In the genomic region with DNA sequence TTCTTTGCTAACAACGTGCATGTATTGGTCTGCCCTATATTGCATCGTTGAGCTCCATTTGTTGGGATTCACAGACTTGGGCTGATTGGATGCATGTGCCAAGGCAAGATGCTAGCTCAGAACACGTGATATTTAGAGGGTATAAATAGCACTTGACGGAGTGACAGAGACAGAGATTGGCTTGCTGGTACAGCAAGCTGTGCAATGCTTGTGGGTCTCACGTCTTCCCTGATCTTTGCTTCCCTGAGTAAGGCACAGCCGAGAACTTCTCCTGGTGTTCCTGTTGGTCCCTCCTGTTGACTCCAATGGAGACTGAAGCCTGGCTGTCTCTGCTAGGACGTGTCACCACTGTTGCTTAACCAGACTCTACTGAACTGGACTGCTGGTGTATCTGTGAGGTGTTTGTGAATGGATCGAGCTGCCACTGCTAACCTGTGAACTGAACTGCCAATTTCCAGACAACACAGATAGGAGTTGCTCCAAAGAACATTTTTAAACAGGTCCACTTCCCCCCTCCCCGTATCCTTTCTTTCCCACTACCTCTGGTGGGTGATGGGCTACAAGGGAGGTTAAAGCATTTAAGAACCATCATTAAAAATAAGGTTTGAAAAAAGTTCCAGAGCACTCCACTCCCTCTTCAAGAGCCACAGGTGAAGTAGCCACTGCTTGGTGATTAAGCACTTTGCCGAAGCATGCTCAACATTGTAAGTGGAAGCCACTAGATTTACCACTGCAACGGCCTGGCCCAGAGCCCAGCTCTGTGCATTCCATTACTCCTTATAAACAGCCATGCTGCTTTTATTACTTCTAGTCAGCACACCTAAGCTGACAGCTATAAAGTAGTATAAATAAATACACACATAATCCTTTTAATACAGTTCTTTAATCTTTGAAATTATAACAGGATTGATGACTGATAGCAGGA, we compare ENCODE assay signal across 11 mouse cellular contexts. TPM values are rescaled to one million over a fixed set of nuclear protein-coding genes. Genes with fewer than 3 reads are reported as not detected.
A peak's percentile ranks its signal among the peaks of the same experiment; 100 is the strongest.
DNase-seq lines count a peak whose midpoint lies in the region; ATAC-seq and TF ChIP-seq lines count a peak whose summit lies in the region.
"Had no signal": no experiment of that assay in that cellular context is flagged by ENCODE, and none has a peak within 500 bp of the region (broad histone marks: within the 10 kb centered on the region; RNA-seq: fewer than 3 reads in every experiment).

No protein-coding gene starts in this region.

- no peaks in the 10 kb centered on the region for H3K27me3 ChIP-seq in lung, embryonic 15.5 days
- H3K27me3 ChIP-seq: hindbrain, embryonic 12.5 days had no signal

- H3K9me3 ChIP-seq in lung, embryonic 15.5 days, result no peaks in the 10 kb centered on the region
- H3K9me3 ChIP-seq: forebrain, embryonic 10.5 days; hindbrain, embryonic 12.5 days had no signal

- H3K4me2 ChIP-seq in lung, embryonic 15.5 days, result peak overlapping the region; percentile 4; the same call in 1 of the 2 replicates
- H3K4me2 ChIP-seq: hindbrain, embryonic 12.5 days had no signal

- intact Hi-C loops in gastrocnemius, adult 2 months (cut with DNase I), result no loop called here

- no peak overlapping the region for H3K9ac ChIP-seq in lung, embryonic 15.5 days
- H3K9ac ChIP-seq: hindbrain, embryonic 12.5 days had no signal

- no peak for TF ChIP-seq CTCF in gastrocnemius, adult 2 months (IDR thresholded peaks at IDR 0.05)

- peak; percentile 74 for DNase-seq in gastrocnemius, adult 2 months
- DNase-seq in gastrocnemius, postnatal 25 days, result no peak
- DNase-seq in kidney, adult 8-10 months, result peak; percentile 62 to 65
- no peak for DNase-seq in adrenal gland, postnatal 25 days
- DNase-seq in thymus, postnatal 36 days, result no peak
- DNase-seq in cerebellum, adult 9-11 months, result no peak

- WGBS in lung, embryonic 15.5 days, result 45% methylated on average over 11 of the region's 11 CpGs

- H3K4me3 ChIP-seq in gastrocnemius, adult 2 months, result peak overlapping the region; percentile 18; the same call in 1 of the 2 replicates
- H3K4me3 ChIP-seq in lung, embryonic 15.5 days, result no peak overlapping the region
- H3K4me3 ChIP-seq: forebrain, embryonic 10.5 days; hindbrain, embryonic 12.5 days had no signal

- ATAC-seq in common myeloid progenitor, adult 5-6 weeks (replicated peaks; ENCODE audit: low read depth, poor library complexity, severe bottlenecking), result 0 out of 2 replicates have a peak, but pooled peaks have one; percentile 30
- peak; percentile 77 for ATAC-seq in lung, embryonic 15.5 days (ENCODE audit: borderline replicate concordance, extremely low read depth, low FRiP score, low TSS enrichment)

- H3K27ac ChIP-seq in gastrocnemius, adult 2 months, result peak overlapping the region; percentile 81
- 0 out of 2 replicates have a peak overlapping the region, but pooled peaks have one; percentile 6 for H3K27ac ChIP-seq in lung, embryonic 15.5 days
- H3K27ac ChIP-seq: forebrain, embryonic 10.5 days; hindbrain, embryonic 12.5 days; macrophage had no signal

- H3K36me3 ChIP-seq in lung, embryonic 15.5 days, result no peaks in the 10 kb centered on the region
- H3K36me3 ChIP-seq: forebrain, embryonic 10.5 days; hindbrain, embryonic 12.5 days had no signal

- H3K4me1 ChIP-seq in lung, embryonic 15.5 days, result peaks cover 16% of the 10 kb centered on the region
- H3K4me1 ChIP-seq: hindbrain, embryonic 12.5 days had no signal

RNA-seq across cellular contexts. Expression of gene Slc16a10, which starts 51.3 kb away (rescaled TPM):
- total RNA-seq in gastrocnemius, adult 2 months (2021), result 10 to 100 TPM; 39.8 to 43.6 TPM
- total RNA-seq in gastrocnemius, postnatal 25 days (2021), result 10 to 100 TPM; 24.1 to 39.7 TPM
- total RNA-seq in common myeloid progenitor, adult 5-6 weeks (2017), result 21.4 and 23.9 TPM in 2 replicates
- 5.1 and 6.8 TPM in 2 replicates for polyA plus RNA-seq in lung, embryonic 15.5 days (2015; fragmentation: Nextera tagmentation; extraction: Ambion mirVana)
- 23.2 and 25.2 TPM in 2 replicates for total RNA-seq in adrenal gland, postnatal 25 days (2021)

Comparison
In these comparisons a context has a peak if more than half of its experiments do, and no peak if none do; other contexts are left out.
1. DNase-seq: peak in gastrocnemius, adult 2 months (single experiment) and kidney, adult 8-10 months (2 of 2); none in gastrocnemius, postnatal 25 days (single experiment), adrenal gland, postnatal 25 days (single experiment), thymus, postnatal 36 days (0 of 2) and cerebellum, adult 9-11 months (single experiment).